Mouse (Mus musculus) effector memory CD4-positive, alpha-beta T cell, adult 7 months (primary cell): ENCODE measurements around the gene Tmsb15l. TPM values are rescaled to one million over a fixed set of nuclear protein-coding genes. Genes with fewer than 3 reads are reported as not detected.

ENCODE experiments used
- polyA plus RNA-seq: library from polyadenylated mRNA; unstranded; fragments of 100-300 nt; shearing (Covaris generic); gene quantifications from one replicate; pipeline ENCODE4 v1.2.1, GENCODE M21; 2017

Gene Tmsb15l
- polyA plus RNA-seq, result not detected

DNA sequence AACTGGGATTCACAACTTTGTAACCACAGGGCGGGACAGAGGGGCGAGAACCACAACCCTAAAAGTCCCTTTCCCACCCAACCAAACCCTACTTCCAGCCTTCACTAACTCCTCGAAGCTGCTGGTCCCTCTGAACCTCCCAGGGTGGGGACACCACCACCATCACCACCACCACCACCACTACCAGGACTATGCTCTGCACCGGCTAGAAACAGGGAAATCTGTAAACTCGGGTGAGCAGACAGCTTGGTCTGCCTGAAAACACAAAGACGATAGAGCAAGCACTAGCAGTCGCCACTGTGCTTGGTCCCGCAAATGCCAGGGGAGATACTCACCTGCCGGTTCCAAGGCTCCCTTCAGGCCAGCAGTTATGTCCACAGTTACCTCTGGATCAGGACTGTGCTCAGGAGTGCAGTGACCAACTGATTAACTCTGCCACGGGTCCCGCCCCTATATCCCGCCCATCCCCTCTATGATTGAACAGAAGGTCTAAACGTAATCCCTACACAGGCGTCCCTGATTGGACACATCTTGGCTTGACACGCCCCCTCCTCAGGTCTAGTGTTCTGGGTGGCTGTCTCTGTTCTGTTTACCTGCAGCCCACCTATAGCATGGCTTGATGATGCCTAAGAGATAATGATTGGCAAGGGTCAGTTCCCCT is at the start of gene Tmsb15l, which contains the start of gene Tmsb15b1:
TSS of gene Tmsb15l (minus strand) at position 446 of the 661 bp plus-strand sequence.
TSS of gene Tmsb15b1 (minus strand) at position 451 of the 661 bp plus-strand sequence.

DNA sequence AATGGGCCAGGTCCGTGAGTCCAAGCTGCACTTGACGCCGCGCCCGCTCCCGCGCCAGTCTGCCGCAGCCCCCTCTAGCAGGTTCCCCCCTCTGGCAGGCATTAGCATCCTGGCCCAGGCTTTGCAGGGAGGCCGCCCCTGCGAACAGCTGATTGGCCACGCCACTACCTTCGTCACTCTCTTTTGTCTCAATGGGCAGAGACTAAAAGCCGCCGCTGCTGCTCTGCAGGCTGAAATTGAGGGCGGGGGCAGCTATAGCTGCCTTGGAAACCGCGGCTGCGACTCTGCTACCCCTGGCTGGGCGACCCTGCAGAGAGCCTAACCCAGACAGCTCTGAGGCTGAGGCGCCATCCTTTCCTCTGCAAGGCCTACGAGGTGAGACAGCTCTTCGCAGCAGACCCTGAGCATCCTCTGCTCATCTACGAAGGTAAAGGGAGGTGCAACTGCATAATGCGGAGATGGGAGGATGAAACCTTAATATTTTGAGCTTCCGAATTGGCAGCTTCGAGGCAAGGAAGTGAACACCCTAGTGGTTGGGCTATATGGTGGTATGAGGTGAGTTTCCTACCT is 16.4 kb upstream of the Tmsb15l start, which contains the start of gene Zcchc18:
TSS of gene Zcchc18 (plus strand) at position 178 of the 570 bp plus-strand sequence.

DNA sequence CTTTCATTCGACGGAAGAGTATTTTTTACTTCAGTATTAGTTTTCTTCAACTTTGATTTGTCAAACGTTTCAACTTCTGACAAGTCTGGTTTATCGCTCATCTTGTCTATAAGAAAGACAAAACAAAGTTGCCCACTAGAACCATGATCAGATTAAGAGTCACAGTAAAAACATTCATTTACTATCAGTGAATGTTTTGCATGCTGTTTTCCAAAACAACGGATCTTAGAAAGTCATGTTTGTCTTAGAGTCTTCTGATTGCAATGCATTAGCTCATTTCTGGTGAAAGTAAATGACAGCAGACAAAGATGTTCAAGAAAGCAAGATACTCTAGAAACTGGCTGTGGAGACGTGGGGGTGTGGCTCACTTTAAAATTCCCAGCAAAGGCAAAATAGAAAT is 1.3 kb downstream of the Tmsb15l start, which contains the start of gene Tmsb15b2:
TSS of gene Tmsb15b2 (minus strand) at position 101 of the 400 bp plus-strand sequence.

DNA sequence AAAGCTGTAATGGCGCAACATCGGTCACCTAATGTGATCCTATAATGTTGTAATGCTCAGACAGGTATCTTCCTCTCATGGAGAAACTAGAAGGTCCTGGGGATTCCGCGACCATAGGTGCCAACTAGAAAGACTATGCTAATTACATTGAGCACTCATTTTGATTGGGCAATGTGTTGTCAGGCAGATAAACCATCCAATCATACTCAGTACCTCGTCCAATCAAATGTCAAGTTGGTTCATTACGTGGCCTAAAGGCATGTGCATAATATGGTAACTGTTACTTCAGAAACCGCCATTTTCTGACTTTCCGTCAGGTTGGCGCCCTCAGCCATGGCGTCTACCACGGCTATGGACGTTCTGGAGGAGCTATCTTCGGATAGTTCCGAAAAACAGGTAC is 49.6 kb downstream of the Tmsb15l start, which contains the start of gene H2bfm:
TSS of gene H2bfm (plus strand) at position 295 of the 400 bp plus-strand sequence.

Other genes with a start within 250 kb of the Tmsb15l start
- 161 TPM for gene Morf4l2, start 233.2 kb downstream of the Tmsb15l start, polyA plus RNA-seq
- not detected for gene Glra4, start 196.7 kb downstream of the Tmsb15l start, polyA plus RNA-seq
- 1.2 TPM for gene Plp1, start 154.2 kb downstream of the Tmsb15l start, polyA plus RNA-seq
- gene Rab9b, start 108.1 kb downstream of the Tmsb15l start, polyA plus RNA-seq, result not detected
- gene H2bfm, start 49.5 kb downstream of the Tmsb15l start, polyA plus RNA-seq, result not detected
- 34.3 TPM for gene Tmsb15b2, start 1.4 kb downstream of the Tmsb15l start, polyA plus RNA-seq
- 9.2 TPM for gene Tmsb15b1, start within 50 bp of the Tmsb15l start, polyA plus RNA-seq
- gene Zcchc18, start 16.3 kb upstream of the Tmsb15l start, polyA plus RNA-seq, result 14.0 TPM
- 11.7 TPM for gene Slc25a53, start 61.4 kb upstream of the Tmsb15l start, polyA plus RNA-seq
- gene Fam199x, start 72.7 kb upstream of the Tmsb15l start, polyA plus RNA-seq, result 4.3 TPM
- not detected for gene Esx1, start 145.2 kb upstream of the Tmsb15l start, polyA plus RNA-seq